Mouse (Mus musculus): ENCODE measurements at regions not wholly inside any gene's neighbourhood (a gene's known extent, or its start where the extent isn't known, plus 50 kb on each side); places are given as distances from the start of the nearest gene placed in this dataset.

DNA sequence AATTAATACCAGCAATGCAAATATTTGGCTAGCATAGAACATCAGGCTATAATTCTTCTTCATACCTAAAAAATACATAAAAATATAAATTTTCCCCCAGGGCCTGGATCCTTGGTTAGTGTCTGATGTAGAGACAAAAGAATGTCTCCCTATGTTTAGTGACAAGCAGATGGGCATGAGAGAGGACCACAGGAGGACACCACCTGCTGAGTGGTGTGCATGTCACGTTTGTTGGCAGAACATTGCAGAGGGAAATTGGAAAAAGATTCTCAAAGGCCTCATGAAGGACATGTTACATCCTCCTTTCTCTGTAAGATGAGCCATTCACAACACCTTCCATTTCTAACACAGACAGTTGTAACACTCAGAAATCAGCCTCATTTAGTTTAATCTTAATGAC, 206.3 kb downstream of the Hhipl2 start:
- no peak for DNase-seq

DNA sequence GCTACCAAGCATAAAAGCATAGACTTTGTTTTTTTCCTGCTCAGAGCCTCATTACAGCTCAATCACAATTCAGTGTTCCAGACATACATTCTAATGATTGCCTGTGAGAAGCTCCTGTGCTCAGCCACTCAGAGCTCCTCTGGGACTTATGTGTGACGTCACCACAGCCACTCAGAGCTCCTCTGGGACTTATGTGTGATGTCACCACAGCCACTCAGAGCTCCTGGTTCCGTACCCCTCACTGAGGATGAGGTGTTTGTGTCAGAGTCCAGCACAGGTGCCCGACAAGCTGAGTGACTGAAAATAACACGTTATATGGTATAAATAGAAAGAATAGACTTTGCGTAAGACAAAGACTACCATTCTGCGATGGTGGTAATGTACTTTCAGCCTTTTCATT, 215.8 kb downstream of the Hhipl2 start:
- no peak for DNase-seq

DNA sequence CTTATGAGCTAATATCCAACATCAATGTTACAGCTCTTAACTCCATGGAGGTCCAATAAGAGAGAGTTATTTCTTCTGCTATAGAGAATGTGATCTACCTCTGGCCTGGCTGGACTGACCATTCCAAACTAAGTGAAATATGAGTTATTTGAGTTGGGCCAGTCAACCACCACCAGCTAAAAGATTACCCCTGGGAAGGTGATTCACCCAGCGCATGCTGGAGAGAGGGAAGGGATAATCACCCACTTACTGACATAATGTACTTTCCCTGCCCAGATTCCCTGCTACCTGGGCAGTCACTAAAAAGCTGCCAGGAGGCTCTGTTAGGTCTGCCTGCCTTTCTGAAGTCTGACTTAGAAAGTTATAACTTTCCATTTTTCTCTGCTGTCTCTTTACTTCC, 216.8 kb downstream of the Hhipl2 start:
- no peak for DNase-seq

DNA sequence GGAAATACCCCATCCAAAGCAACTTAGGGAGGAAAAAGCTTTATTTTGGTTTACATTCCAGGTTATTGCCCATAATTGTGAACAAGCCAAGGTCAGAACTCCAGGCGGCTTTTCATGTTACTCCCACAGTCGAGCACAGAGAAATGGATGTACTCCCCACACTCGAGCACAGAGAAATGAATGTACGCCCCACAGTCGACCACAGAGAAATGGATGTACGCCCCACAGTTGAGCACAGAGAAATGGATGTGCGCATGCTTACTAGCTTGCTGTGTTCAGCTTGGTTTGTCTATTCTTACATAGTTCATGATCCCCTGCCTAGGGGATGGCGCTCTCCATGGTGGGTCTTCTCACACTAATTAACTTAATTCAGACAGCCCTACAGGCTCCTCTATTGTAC, 219.2 kb downstream of the Hhipl2 start:
- no peak for DNase-seq

DNA sequence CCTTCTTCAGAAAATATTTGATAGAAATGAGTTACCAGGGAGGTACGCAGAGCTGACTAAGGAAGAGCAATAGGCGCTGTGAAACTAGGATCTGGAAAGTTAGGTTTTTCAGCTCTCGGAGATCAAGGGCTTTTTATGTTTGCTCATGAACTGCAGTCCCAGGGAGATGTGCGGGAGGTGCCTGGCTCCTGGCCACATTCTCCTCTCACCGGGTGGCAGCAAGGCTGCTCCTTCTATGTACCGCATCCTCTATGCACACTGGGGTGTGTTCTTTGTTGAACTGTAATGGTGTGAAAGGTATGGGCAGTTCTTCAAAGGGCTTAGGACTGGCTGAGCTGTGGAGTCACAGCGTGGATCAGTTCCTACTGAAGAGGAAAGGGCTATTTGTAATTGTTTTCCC, 221.3 kb downstream of the Hhipl2 start:
- DNase-seq: no peak

DNA sequence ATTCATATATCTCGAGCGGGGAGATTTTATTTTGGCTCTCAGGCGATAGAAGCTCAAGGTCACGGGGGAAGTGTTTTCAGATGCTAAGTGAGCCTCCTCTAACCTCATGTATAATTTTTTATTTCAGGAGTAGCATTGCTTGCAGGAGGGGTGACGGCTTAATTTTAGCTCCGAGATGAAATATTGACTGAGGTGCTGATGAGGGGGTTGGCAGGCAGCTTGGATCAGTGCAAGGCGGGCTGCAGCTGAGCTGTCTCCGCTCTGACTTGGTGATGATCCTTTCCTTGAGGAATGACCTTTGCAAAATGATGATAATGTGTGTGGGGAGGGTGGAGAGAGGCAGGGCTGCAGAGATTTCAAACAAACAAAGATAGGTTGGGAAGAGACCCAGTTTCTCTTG, 222.6 kb downstream of the Hhipl2 start:
- DNase-seq: no peak

DNA sequence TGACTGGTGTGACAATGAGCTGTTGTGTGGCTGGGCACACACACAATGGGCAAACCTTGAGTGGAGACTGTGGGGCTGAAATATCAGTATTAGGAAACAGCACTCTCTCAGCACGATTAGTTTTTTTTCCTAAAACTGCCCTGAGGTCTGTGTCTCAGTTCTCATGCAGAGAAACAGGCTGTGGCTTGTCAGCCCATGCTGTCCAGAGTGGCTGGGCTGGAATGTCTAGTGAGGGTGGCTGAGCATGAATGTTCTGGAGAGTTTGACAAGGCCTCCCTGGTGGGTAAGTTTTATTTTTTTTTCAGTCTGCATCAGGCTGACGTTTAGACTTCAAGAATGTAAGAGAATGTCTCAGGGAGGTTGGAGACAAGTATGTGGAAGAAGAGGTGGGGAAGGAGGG, 226.0 kb downstream of the Hhipl2 start:
- DNase-seq: no peak

DNA sequence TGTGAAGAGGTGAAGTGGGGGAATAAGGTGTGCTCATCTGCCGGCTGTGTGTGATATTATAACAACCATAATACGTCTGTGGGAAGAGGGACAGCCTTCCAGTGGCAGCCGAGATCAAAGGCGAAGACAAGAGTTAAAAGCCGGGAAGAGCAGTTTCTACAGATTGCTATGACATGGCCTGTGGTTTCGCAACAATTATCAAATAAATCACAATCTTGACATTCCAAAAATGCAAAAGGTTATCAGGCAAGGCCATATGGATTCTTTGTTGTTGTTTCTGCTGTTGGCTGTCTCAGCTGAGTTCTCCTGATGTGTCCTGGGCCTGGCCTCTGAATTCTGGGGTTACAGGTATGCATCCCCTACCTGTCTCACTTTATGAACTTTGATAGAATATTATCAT, 235.9 kb downstream of the Hhipl2 start:
- no peak for DNase-seq

DNA sequence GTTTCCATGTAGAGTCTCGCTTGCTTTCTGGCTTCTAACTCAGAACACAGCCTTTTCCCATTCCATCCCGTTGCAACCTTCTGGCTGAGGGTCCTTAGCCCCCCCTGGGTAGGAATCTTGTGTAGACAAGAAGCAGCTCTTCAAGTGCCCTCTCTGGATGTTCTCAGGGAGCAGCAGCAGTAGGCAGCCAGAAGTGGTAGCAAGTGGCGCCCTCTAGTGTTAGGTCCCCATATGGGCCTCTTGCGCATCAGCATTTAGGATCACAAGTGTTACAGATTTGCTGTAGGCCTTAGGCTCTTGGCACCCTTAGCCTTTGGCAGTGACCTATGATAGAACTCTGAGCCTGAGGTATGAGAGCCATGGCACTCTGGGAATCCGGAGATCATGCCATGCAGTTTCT, 239.0 kb downstream of the Hhipl2 start:
- DNase-seq: peak; percentile 16

DNA sequence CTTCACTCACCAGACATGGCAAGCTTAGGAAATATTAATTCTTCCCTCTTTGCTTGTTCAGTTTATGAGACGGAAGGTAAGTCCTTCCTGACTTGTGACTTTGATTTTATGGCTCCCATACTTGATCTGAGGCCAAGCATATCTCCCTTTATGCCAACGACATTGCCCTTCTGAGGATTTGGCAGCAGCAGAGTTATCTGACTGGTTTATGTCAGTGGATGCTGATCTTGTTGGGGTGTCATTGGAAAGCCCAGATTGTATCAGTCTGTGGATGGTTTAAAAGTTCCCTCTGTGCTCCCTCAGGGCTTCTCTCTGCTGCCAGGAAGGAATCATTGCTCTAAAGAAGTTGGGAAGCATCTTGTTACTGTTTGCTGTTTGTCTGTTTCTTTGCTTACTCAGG, 242.5 kb downstream of the Hhipl2 start:
- no peak for DNase-seq

DNA sequence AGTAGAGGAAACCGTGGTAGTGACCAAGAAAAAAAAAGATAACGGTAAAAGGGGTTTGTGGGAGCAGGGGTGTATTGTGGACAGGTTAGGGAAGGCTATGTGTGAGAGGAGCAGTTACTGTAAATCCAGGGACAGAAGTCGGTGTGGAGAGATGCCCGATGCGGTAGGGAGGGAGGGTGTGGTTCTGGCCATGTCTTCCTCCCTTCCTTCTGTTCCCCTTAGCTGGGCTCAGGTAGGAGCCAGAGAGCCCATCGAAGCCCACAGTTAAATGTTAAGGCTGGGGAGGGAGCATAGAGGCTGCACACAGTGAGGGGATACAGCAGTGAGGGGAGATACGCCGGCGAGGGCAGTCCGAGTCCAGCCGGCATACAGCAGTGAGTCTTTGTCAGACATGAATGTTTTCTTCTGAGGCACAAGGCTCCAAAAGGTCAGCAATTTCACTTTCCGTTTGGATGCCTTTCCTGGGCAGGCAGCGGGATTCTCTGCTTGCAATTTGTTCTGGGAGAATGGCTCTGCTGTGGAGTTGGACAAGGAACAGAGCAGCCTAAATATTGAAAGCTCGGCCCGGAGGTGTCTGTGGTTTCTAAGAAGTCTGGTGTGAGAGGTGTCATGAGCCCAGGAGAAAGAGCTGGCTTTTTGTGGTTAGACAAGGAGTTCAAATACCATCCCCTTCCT, 244.5 kb downstream of the Hhipl2 start:
- no peak for DNase-seq

DNA sequence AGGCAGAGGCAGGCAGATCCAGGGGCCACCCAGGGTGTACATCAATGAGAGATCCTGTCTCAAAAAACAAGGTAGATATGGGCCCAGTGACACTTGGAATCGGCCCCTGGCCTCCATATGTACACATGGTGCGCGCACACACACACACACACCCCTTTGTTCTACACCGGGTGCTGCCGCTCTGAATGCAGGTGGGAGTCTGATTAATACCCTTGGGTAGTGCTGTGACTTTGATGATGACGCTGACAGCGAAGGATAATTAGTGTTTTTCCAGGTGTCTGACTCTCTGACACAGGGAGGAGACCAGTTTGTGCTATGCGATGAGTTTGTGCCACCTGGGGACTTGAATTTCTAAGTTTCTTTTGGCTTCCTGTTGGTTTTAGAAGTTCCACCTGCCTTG, 251.3 kb downstream of the Hhipl2 start:
- no peak for DNase-seq

DNA sequence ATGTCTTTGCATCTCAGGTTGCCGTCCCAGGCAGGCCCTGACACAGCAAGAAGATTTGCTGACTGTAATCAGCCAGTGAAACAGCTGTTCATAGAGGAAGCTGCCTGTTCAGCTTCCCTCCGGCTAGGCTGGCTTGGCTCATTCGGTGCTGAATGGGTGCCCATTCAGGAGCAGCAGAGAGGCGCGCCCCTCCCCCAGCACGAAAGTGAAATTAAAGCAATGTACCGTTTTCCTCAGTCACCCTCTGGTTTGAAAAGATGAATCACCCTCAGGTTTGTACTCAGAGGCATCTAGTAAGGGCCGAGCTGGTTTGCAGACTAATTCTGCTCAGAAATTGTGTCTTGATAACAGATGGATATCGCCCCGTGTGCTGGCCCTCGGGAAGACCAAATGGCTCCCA, 251.7 kb downstream of the Hhipl2 start:
- peak; percentile 22 for DNase-seq

DNA sequence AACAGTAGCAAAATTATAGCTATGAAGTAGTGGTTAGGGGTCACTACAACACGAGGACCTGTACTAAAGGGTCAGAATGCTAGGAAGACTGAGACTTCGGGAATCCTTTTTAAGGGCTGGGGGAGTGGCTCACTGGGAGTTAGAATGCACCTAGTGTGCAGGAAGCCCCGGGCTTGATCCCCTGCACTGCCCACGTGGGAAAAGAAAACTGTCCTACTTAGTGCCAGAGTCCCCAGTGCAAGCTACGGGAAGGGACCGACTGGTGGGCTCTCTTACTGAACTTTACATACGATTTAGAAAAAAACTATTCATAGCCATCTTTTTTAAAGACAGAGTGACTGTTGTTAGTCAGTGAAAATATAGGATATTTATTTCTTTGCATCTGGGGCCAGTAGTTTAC, 252.5 kb downstream of the Hhipl2 start:
- DNase-seq: no peak

DNA sequence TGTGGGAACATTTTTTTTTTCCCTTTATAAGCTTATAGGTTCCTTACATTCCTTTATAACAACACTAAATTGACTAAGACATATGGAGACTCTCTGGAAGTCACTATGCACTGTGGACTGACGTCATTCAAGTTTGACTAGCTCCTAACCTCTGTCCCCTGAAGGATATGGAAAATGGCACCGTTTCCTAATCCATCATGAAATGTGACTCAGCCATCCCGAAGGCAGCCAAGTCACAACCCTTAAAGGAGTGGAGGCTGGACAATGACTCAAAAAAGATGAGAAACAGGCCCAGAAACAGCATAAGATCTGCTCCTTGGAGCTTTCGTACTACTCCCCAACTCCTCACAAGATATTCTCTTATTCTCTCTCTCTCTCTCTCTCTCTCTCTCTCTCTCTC, 253.5 kb downstream of the Hhipl2 start:
- no peak for DNase-seq

DNA sequence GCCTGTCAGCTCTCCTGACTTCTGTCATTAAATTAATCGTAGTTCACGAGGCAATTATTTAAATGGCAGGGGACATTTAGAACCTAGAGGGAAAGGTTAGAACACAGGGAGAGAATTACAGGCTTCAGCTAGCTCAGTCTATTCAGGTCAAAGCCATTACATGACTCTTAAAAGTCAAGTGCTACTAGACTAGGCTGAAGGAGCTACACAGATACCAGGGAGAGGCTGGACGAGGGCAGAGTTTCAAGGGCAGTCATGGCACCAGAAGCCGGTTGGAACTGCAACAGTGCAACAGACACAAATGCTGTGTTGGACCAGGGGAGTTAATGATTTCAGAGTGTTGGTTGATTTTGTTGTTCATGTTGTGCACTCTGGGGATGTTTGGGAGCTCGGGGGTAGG, 254.5 kb downstream of the Hhipl2 start:
- no peak for DNase-seq

DNA sequence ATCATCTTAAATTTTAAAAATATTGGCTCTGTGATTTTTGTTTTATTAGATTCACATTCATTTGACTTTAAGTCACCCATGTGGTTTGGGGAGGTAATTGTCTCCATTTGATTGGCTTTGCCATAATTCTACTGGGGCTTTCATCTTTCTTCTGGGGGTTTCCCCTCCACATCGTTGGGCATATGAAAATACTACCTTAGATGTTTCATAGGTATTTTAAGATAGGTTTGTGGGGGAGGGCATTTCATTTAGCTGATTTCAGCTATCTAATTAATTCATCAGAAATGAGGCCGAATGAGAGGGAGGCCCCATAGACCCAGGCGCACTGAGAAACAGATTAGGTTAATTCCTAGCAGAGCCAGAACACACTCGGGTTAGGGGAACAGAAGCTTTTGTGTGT, 259.6 kb downstream of the Hhipl2 start:
- DNase-seq: no peak

DNA sequence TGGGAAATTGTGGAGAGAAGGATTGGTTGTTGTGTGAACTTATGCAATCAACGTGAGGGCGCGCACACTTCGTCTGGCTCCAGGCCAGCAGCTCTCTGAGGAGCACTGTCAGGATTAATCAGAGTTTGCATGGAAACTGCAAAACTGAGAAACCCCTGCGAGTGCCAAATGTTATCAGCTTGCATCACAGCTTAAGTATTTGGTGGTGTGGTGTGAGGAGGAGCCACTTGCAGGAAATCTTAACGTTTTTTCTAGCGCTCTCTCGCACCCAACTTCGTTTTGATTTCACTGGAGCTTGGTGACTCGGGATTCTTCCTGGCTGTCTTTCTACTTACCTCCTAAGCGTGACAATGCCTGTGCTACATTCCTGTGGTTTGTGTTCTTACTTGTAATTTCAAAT, 261.9 kb downstream of the Hhipl2 start:
- no peak for DNase-seq

DNA sequence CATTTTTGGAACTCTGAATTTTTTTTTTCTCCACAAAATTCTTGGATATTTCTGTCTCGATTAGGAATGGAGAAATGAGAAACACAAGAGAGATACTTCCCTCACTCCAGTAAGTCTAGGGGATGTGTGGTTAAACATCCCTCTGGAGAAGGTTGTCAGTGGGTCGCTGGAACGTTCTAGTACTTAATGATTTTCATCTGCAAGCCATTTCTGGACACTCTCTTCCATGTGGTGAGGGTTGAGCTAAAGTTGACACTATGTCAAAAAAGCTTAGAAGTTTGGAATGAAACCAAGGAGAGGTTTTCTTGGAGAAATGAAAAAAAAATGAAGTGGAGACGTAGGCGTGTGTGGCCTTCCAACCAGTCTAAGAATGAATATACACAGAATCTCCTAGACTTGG, 268.0 kb downstream of the Hhipl2 start:
- DNase-seq: no peak

DNA sequence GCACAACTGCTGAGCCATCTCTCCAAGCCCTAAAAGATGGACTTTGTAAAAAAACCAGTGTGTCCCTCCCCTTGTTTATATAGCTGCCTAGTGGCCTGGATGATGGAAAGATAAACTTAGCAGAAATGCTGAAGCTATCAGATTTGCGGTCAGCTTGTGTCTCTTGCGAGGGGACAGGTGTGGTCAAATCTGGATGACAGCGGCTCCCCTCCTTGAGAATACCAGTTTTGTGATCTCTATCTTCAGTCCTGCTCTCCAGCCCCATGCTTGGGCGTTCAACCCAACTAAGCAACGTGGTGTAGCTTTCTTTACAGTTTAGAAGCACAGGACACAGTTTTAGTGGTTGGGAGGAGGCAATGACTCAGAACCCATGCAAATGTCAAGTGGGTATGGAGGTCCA, 274.7 kb downstream of the Hhipl2 start:
- no peak for DNase-seq

DNA sequence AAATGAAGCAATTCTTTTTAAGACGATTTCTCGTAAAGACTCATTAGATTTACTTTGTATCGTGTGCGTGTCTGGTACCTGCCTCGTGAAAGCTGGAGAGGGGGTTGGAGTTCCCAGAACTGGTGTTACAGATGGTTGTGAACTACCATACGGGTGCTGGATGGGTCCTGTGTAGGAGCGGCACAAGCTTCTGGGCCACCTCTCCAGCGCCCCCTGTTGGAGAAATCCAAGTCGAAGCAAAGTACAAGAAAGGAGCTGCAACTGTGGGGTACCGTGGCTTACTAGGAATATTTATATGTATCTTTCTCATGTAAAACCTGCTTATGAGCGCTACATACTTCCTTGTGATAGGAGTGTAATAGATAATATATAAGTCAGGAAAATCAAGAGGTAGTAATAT, 281.3 kb downstream of the Hhipl2 start:
- no peak for DNase-seq

DNA sequence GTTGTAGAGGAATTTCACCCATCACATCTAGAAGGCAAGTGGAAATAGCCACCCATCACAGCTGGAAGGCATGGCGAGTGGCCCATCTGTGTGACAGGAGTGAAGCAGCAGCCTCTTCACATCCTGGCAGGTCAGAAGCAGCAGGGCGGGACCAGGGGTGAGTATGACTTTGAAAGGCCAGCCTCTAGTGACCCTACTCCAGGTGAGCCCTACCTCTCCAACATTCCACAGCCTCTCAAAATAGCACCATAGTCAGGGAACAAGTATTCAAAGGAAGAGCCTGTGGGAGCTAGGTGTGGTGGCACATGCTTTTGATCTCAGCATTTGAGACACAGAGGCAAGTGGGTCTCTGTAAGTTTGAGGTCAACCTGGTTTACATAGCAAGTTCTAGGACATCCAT, 284.9 kb downstream of the Hhipl2 start:
- DNase-seq: no peak

DNA sequence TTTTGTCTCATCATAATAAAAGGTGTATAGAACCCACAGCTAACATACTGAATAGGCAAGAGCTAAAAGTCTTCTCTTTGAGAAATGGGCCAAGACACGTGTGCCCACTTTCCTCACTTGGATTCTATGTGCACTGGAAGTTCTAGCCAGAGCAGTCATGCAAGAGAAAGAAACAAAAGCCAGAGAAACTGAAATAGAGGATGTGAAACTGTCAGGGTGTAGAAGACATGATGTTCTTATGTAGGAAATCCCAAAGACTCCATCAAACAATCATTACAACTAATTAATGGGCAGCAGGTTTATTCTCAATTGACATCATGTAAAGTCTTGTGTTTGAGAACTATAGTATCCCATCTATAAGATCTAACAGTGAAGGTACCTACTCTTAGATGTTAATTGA, 294.9 kb downstream of the Hhipl2 start:
- DNase-seq: no peak

DNA sequence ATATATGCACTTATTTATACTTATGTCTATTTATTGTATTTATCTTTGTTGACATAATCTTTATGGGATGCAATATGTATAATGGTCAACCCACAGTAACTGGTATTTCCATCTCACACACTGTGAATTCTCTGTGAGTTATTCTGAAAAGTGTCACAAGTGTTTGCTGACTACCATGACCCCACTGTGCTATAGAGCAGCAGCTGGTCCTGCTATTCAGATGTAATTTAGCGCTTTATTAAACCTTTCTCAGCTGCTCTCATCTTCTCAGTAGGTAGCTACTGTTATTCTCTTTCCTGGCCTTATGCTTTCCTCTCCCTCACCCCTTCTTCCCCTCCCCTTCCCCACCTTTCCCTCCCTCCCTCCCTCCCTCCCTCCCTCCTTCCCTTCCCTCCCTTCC, 296.0 kb upstream of the Dusp10 start:
- no peak for DNase-seq

DNA sequence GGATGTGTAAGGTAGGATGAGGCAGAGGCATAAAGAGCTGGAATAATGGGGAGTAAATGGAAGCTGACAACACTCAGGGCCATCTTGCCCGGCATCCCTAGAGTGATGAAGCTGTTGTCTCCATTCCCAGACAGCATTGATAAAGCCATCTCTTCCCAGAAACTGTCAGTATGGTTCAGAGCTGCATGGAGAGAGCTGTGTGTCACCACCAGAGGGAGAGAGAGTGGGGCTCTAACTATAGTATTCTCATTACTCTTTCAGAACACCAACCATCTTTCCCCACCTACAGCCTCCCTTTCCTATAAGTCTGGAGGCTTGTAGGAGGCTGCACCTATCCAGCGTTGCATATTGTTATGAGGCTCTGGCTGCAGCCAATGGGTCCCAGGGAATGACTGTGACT, 264.0 kb upstream of the Dusp10 start:
- DNase-seq: no peak

DNA sequence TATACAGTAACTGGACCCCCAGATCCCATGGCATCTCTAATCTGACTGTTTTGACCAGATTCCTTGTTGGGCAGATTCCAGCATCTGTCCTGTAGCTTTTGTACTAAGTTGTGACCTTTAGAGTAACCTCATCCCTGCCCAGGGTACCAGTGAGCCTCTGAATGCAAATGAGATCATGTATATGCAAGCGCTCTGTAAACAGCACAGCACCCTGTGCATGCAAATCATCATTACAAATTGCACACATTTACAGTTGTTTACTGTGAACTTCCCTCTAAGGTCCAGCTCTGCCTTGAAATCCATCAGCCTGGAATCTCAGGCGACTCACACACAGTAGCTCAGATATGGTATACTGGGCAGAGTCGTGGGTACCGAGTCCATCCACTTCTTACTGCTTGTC, 258.6 kb upstream of the Dusp10 start:
- no peak for DNase-seq
